Mouse (Mus musculus) brain, embryonic 14.5 days (tissue): ENCODE results near the gene Trpv3.

ENCODE experiments used
- CTCF ChIP-seq: fragments of 200-500 bp; IDR thresholded peaks from 2 replicates; pipeline ENCODE4 v1.5.1; 2012; ENCODE audit warnings: inconsistent platforms, mild to moderate bottlenecking, moderate library complexity, borderline replicate concordance; ENCODE audit not compliant: insufficient read depth, insufficient read length; ENCODE audit errors: extremely low read depth
- POLR2A ChIP-seq: fragments of 200-500 bp; IDR thresholded peaks from 2 replicates; pipeline ENCODE4 v1.6.1; 2012; ENCODE audit warnings: mild to moderate bottlenecking, inconsistent platforms, borderline replicate concordance; ENCODE audit not compliant: poor library complexity, insufficient read depth, insufficient read length, severe bottlenecking; ENCODE audit errors: extremely low read depth

GRCm38 (mm10) chr11:73327361-73327760, 60.2 kb downstream of the Trpv3 start:
- TF ChIP-seq CTCF (no peak), POLR2A (no peak)
